Comparison of ENCODE assay signal across 26 mouse cellular contexts in genomic region chr9:58224356-58224755, GRCm38 (mm10). TPM values are rescaled to one million over a fixed set of nuclear protein-coding genes. Genes with fewer than 3 reads are reported as not detected.
"Had no signal": no experiment of that assay in that cellular context is flagged by ENCODE, and none has a peak within 500 bp of the region (broad histone marks: within the 10 kb centered on the region; RNA-seq: fewer than 3 reads in every experiment).

No protein-coding gene starts in this region.

- H3K4me3 ChIP-seq: heart, adult 2 months; heart, embryonic 13.5 days; heart, embryonic 15.5 days; kidney, embryonic 15.5 days; limb, embryonic 10.5 days; limb, embryonic 12.5 days; liver, embryonic 12.5 days; liver, embryonic 15.5 days had no signal

- H3K27ac ChIP-seq: heart, adult 2 months; heart, embryonic 13.5 days; heart, embryonic 15.5 days; hindbrain, embryonic 14.5 days; hindbrain, postnatal 0 days; kidney, embryonic 15.5 days; kidney, postnatal 0 days; limb, embryonic 10.5 days; limb, embryonic 12.5 days; liver, embryonic 12.5 days; liver, embryonic 15.5 days had no signal

- H3K27me3 ChIP-seq: heart, embryonic 13.5 days; heart, embryonic 15.5 days; kidney, embryonic 15.5 days; limb, embryonic 12.5 days; liver, embryonic 12.5 days; liver, embryonic 15.5 days had no signal

- H3K9ac ChIP-seq: heart, embryonic 13.5 days; heart, embryonic 15.5 days; hindbrain, embryonic 14.5 days; kidney, embryonic 15.5 days; limb, embryonic 12.5 days; liver, embryonic 12.5 days; liver, embryonic 15.5 days had no signal

- H3K4me2 ChIP-seq: heart, embryonic 11.5 days; heart, embryonic 13.5 days; heart, embryonic 15.5 days; hindbrain, embryonic 14.5 days; kidney, embryonic 15.5 days; limb, embryonic 12.5 days; liver, embryonic 12.5 days; liver, embryonic 15.5 days had no signal

- H3K9me3 ChIP-seq: heart, embryonic 13.5 days; heart, embryonic 15.5 days; kidney, embryonic 15.5 days; limb, embryonic 10.5 days; limb, embryonic 12.5 days; liver, embryonic 12.5 days; liver, embryonic 15.5 days had no signal

- ATAC-seq: hindbrain, postnatal 0 days; intestine, embryonic 16.5 days; liver, embryonic 12.5 days had no signal

- DNase-seq: gastrocnemius, postnatal 10 days; gastrocnemius, postnatal 25 days; heart, adult 11 months; heart, adult 2 months; heart, postnatal 14 days; heart, postnatal 36 days; kidney, adult 11 months; kidney, adult 2 months; kidney, adult 9 months; kidney, postnatal 14 days; kidney, postnatal 36 days; layer of hippocampus, adult 9-11 months; layer of hippocampus, postnatal 36 days had no signal

- H3K4me1 ChIP-seq: limb, embryonic 10.5 days had no signal

RNA-seq across cellular contexts. Expression of gene Islr2, which starts 20.2 kb away (rescaled TPM):
- total RNA-seq: liver, adult 2 months had no signal
- polyA plus RNA-seq: heart, embryonic 15.5 days; liver, adult 2 months had no signal
